Mouse (Mus musculus) lung, postnatal 14 days (tissue): Measurements from ENCODE around the gene Tmem9b.

ENCODE experiments used
- DNase-seq: peaks from one replicate; pipeline ENCODE4 v3.0.0; 2021

Tmem9b gene

DNA sequence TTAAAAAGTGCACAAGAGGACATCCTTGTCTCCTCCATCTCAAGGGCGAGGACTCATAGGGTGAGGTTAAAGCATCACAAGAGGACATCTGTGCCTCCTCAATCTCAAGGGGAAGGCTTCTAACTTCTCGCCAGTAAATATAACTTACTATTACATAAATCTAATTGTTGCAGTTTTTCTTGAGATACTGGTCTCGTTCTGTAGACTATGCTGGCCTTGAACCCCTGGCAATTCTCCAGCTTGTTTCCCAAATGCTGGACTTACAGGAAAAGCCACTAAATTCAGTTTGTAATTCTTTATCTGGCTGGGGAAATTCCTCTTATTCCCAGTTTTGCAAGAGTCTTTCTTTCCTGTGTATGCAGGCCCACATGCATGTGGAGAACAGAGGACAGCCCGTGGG is 17.9 kb downstream of the Tmem9b start:
- no peak for DNase-seq

DNA sequence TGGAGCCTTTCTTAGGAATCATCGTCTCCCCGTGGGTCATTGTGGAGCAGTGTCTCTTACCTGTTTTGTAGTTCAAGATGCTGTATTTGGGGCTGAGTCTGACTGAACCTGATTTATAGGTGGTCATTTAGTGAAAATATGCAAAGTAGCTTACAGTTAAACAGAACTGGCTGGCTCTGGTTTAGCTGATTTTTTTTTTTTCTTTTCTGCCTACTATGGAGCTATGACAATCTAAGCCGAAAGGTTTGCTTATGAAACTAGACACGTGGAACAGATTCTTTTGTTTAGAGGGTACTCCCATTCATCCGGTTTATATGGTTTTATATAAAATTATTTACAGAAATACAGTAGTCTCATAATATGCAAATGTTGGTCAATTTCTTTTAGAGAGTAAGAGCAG is 21.0 kb downstream of the Tmem9b start, which contains the start of gene Ascl3:
TSS of gene Ascl3 (minus strand) at position 101 of the 400 bp plus-strand sequence.
- no peak for DNase-seq

DNA sequence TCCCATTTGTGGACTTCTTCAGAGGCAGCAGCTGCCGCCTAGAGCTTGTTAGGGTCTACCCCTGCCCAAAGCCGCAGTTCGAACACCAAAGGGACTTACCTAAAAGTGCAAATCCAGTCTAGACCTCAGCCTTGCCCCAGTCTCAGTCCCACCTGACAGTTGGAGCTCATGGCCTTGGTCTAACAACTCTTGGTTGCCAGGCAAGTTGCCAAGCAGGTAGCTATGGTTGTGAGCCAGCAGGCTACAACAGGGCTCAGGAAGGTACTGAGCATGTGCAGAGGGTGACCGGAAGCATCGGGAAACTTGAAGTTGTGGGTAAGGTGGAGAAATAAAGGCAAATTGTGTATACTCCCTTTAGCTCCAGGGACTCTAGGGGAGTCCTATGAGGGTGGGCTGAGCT is 29.0 kb downstream of the Tmem9b start, which contains the start of gene BC051019:
TSS of gene BC051019 (minus strand) at position 154 of the 400 bp plus-strand sequence.
- DNase-seq = no peak

DNA sequence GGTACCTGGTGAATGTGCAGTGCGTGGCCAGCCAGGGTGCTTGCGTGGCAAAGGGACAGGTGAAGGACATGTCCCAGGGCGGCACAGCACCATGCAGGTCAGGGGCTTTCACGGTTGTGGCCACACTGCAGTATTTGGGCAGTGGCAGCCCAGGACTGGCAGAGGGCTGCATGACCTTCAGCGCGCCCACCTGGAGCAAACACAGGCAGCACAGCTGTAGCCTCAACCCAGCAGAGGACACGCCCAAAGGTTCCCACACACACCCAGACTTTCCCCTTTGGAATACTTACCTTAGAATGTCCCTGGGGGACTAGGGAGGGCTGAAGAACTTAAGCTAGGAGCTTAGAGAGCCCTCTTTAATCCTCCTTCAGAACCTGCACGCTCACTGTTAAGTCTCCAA is 29.6 kb downstream of the Tmem9b start:
- DNase-seq = no peak

DNA sequence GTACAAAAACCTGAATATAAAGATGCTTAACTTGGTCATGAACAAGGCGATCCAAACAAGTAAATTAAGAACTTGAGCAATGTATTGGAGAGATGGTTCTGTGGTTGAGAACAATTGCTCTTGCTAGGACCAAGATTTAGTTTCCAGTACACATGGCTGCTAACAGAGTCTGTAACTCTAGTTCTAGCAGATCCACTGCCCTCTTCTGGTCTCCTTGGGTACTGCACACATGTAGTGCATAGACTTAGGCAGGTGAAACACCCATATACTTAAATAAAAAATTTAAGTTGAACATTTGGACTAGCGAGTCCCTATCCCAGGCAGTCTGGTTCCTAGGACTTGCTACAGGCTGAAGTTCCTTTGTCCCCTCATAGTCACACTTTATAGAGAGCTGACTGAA is 30.1 kb downstream of the Tmem9b start:
- no peak for DNase-seq

DNA sequence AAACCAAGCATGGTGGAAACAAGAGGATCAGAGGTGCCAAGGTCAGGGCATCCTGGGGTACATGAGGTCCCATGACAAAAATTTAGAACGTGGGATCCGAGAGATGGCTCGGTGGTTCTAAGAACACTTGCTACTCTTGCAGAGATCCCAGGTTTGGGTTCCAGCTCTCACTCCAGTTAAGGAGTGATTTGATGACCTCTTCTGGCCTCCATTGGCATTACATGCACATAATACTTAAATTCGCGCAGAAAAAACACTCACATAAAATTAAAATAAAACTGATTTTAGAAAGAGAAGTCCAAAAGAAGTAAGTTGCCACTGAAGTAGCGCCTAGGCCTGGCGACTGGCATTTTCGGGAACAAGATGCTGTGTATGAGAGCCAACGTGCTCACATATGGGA is 33.4 kb downstream of the Tmem9b start:
- peak; percentile 68 for DNase-seq

DNA sequence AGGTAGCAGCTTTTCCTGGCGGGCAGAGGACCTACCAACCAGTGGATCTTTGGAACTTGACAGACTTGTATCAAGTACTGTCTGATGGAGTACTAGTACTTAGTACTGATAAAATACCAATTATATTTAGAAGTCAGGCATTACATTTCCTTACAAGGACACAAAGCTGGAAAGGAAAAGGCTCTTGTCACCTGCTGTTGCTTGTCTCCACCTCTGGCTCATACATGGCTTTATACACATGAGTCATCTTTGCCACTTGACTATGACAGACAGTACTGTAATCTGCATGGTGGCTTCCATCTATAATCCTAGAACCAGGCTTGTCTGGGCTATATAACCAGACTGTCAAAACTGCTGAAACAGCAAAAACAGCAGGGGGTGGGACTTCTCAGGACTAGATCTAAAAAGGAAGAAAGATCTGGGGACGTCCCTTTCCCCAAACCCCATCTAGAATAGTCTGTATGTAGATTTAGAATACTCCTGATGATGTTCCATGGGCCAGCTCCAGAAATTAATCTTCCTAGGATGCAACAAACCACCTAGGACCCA is 39.2 kb downstream of the Tmem9b start:
- no peak for DNase-seq

DNA sequence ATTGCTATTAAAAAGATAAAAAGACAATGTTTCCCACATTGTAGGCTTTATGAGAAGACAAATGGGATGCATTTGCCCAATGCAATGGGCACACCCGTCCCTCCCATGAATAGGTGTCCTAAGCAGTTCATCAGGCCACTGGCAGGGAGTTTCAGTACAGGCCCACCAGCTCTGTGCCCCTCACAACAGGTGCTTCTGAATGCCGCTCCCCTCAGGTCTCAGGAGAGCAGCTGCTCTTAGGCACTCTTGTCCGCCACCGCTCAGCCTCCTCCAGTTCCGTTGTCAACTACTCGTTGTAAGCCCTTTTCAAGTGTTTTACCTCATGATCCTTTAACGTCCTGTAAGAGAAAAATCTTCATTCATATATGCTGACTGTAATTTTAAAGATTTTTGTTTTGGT is 40.5 kb downstream of the Tmem9b start:
- no peak for DNase-seq

DNA sequence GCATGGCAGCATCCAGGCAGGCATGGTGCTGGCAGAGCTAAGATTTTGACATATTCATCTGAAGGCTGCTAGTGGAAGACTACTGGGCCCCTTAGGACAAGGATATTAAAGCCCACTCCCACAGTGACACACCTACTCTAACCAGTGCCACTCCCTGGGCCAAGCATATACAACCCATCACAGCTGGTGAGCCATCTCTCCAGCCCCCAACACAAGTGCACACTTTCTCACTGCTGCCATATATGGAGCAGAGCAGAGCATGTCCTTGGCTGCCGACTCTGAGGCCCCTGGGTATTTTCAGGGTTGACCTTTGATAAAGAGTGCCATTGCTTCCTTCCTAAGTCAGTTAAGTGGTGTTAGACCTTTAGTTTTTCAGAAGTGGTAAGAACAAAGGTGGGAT is 42.6 kb downstream of the Tmem9b start:
- no peak for DNase-seq

DNA sequence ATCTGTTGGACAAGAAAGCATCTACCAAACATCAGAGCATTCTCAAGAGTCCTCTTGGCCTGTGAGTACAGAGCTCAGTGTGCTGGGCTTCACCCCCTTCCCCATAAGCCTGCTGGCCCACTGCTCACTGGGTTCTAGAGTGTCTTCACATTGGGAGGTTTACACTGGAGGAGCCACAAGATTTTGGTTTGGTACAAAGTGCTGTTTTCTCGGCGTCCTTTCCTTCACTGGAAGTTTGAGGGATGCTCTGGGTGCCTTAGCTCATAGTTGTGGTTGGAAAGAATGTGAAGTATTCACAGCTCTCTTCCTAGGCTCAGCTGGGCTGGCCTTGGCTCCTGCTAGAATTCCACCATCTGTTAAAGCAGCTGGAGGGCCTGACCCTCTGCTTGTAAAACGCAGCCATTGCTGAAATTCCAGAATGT is 43.7 kb downstream of the Tmem9b start:
- peak; percentile 58 for DNase-seq

DNA sequence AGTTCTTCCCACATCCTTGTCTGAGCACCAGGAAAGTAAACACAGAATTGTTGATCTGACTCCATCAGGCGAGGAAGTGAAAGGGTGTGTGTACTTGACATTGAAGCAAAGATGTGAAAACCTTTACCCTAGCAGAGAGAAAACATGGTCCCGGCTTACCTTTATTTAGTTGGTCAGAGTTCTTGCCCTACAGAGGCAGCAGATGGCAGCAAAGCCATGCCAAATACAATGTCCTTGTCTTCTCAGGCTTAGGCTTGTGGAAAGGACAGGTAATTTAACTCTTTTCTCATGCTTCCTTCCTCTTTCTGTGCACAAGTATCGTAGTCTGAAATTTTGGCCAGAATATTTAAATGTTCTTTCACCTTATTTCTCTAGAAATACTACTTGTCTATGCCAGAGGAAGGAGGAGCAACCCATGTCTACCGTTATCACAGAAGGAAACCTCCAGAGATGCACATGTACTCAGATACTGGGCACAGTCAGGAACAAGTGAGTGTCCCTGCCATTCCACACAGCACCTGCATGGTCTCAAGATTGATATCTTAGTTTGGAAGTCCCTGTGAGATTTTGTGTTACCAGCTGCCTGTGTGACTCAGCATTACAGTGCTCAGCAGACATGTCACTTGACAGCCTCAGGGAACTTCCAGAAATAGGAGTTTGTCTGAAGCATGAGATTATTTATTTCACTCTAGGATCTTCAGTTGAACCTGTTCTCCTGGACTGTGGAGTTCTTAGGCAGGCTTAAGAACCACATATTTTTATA is 45.5 kb downstream of the Tmem9b start:
- peak; percentile 69 for DNase-seq

DNA sequence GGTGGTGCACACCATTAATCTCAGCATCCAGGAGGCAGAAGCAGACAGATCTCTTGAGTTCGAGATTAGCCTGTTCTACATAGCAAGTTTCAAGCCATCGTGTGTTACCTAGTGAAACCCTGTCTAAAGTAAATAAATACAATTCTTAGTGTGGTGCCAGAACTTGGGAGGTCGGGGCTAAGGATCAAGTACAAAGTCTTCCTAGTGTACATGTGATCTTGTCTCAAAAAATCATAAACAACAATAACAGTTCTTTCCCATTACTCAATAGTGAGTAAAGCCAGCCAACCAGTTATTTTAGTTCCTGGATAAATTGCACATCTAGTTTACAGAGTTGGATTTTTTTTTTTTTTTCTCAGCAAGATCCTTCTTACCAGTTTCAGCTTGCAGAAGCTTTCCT is 48.2 kb downstream of the Tmem9b start:
- DNase-seq = no peak

DNA sequence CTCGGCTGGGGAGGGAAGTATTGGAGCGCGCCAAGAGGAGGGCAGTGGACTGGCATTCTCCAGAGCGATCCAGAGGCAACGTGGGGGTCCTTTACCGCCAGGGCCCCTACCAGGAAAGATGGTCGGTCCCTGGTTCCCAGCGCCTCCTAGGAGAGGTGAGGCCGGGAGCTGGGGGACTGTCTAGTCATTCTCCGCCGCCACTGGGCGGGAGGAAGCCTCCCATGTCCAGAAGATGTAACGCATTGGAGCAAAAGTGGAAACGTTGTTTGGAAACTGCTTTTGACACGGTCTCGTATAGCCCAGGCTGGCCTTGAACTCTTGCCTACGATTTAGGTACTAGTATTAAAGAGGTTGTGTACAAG is 48.7 kb downstream of the Tmem9b start:
- DNase-seq = no peak

DNA sequence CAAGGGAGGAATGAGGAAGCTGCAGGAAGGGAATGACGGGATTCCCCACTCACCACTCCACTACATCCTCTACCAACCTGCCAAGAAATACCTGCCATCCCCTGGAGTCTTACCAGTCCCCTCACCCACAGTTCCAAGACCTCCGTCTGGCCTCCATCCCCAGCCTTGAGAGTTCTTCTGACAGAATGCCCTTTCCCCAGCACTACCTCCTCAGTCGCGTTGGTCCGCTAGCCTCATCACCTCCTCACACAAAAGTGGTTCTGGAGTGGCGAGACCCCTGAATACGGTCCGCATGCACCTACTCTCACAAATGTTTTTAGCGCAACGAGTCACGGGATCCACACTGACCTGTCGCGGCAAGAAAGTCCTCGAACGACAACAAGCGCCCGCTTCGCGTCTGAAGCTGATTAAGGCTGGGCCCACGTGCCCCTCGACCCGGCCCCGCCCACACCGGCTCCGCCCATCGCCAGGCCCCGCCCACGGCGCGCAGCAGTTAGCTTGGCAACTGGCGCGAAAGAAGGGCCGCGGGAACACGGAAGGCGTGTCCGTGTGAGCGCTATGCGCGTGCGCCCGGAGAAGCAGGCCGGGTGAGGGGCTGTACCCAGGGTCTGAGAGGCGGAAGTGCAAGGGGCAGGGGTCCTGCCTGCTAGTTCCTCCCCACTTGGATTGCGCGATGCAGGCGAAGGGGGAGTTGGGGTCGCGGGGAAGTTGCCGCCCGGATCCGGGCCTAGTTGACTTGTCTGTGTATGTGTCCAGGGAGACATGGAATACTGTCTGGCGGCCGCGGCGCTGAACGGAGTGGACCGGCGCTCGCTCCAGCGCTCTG is 49.3 kb downstream of the Tmem9b start, which contains the start of the genes St5 and Akip1:
TSS of gene St5 (minus strand) at position 416 of the 826 bp plus-strand sequence.
TSS of gene Akip1 (plus strand) at position 501 of the 826 bp plus-strand sequence.
- peak; percentile 98 for DNase-seq

DNA sequence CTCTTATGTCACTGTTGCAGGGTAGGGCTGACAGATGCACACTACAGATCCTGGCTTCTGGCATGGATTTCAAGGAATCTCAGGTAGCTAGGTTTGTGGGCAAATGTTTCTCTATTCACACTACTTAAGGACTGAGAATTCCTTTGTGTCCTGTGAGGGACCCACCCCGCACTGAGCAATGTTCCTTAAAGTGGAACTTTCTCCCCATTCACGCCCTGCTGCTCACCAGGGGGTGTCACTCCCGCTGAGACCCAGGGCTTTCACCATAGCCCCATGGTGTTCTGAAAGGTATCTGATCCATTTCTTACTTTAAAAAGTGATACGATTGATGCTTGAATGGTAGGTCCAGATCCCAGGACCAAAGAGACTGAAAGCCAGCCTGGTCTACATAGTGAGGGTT is 50.0 kb downstream of the Tmem9b start:
- no peak for DNase-seq

DNA sequence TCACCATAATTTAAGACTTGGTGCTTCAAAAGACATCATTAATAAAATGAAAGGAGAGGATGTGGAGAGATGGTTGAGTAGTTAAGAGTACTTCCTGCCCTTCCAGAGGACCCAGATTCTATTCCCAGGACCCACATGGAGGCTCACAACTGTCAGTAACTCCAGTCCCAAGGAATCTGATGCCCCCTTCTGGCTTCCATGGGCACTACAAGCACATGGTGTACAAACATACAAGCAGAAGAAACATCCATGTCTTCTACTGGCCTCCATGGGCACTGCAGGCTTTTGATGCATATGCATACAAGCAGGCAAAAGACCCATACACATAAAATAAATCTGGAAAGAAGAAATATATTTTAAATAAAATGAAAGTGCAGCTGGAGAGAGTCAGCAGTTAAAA is 52.5 kb downstream of the Tmem9b start:
- DNase-seq = no peak

DNA sequence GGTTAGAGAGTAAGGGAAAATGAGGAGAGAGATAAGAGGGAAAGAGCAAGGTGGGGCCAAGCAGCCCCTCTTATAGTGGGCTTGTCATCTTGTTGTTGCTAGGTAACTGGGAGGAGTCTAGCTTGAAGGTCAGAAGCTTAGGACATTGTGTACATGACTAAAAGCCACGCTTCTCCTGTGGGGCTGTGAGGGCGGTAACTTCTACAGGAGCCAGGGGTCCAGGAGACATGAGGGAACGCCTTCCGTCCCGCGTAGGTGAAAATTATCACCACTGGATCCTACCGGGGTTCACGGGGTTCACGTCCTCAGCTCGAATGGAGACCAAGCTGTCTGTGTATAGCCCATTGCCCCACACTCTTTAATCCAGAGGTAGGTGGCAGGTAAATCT is 57.3 kb downstream of the Tmem9b start:
- DNase-seq = no peak

DNA sequence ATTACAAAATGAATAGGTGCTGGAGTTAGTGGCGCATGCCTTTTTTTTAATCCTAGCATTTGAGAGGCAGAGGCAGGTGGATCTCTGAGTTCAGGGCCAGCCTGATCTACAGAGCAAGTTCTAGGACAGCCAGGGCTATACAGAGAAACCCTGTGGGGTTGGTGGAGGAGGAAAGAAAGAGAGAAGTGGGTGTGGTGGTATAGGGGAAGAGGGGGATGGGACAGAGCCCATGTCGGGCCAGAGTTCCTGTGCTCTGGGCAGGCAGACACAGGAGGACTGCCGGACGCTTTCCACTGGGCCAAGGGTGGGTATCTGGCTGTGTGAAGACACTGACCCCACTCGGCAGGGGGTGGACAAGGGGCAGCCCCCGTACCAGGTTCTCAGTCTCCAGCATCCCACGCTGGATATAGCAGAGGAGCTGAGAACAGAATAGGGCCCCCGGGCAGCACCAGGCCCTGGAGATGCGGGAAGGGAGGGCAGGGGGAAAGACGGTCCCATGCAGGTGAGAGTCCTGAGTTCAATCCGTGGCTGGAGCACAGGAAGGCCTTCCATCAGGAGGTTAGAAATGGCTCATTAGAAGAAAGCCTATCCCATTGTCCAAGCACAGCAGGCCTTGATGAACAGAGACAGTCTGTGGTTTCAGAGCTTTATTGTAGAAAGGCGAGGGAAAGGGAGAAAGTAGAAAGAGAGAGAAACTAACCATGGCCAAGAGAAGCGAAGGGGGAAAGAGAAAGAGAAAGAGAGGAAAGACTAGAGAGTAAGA is 57.9 kb downstream of the Tmem9b start:
- DNase-seq = no peak

DNA sequence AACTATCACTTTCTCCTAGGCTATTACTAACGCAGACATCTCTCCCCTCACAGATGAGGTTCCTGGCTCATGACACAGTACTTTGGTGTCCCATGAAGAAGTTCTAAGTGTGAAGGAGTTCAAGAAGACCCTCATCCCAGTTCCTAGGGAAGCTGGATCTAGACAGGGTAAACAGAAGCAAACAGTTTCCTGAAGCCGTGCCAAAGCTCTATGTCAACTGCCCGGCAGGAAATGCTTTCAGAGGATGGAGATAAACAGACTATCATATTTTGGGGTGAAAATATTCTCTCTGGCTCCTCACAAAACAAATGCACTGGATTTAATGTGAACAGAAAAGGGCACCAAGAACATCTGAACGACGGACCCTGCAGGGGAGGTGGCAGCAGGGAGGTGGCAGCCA is 61.7 kb downstream of the Tmem9b start:
- DNase-seq = peak; percentile 73

DNA sequence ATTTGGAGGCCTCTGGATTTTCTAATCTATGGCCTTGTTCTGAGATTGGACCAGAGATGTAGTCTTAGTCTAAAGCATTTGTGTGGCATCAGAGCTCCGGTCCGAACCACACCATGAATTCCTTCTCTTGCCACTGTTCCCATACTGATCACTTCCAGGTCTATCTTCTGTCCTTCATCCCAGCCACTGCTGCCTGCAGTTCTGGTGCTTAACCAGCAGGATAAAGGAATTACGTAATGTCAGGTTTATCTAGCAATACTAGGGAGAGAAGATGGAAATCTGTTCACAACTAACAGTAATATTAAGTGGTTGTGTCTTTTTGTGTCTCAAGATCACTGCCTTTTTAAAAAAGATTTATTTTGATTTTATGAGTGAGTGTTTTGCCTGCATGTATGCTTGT is 62.6 kb downstream of the Tmem9b start:
- DNase-seq = no peak

DNA sequence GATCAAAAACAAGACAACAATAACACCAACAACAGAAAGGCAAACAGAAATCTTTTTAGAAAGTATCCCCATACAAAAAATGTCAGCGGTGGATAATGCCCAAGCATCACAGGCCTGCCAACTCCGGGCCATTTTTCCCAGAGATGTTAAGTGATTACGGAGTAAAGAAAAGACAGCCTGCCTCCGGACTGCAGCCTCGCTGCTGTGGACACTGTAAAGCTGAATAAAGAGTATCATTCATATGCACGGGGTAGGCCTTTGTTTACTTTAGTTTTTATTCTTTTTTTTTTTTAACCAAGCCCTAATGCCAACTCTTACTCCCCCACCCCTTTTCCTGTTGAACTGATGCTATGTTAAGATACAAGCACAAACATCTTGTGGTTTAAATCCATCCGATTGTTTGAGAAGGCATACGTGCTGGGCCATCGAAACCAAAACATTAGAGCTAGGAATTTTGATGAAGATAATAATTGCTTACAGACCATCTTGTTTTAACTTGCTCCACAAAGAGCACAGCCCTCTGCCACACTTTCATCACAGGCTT is 66.0 kb downstream of the Tmem9b start:
- DNase-seq = no peak
